Mouse (Mus musculus) stomach, embryonic 15.5 days (tissue): ENCODE measurements around the gene Mul1. TPM values are rescaled to one million over a fixed set of nuclear protein-coding genes. Genes with fewer than 3 reads are reported as not detected.

Experiments
- ATAC-seq: fragments of 200-750 bp; cut with Nextera tagmentation; 2 replicates; pipeline ENCODE4 v1.8.0; 2017; ENCODE audit warnings: low read depth, moderate number of reproducible peaks, moderate TSS enrichment; ENCODE audit not compliant: insufficient read depth, low FRiP score
- H3K27ac ChIP-seq: fragments of 300-500 bp; sonication (generic); 2 replicates; pipeline ENCODE4 v1.5.1; 2015; ENCODE audit warnings: mild to moderate bottlenecking, inconsistent platforms
- H3K27me3 ChIP-seq: fragments of 300-500 bp; sonication (generic); replicated peaks from 2 replicates; pipeline ENCODE4 v1.6.1; 2015; ENCODE audit warnings: inconsistent platforms
- H3K36me3 ChIP-seq: fragments of 300-500 bp; sonication (generic); 2 replicates; pipeline ENCODE4 v1.6.1; 2015; ENCODE audit warnings: inconsistent platforms
- H3K4me1 ChIP-seq: fragments of 300-500 bp; sonication (generic); 2 replicates; pipeline ENCODE4 v1.6.1; 2015; ENCODE audit warnings: inconsistent platforms
- H3K4me2 ChIP-seq: fragments of 300-500 bp; sonication (generic); 2 replicates; pipeline ENCODE4 v1.6.1; 2015; ENCODE audit warnings: mild to moderate bottlenecking, inconsistent platforms
- H3K4me3 ChIP-seq: fragments of 300-500 bp; sonication (generic); replicated peaks from 2 replicates; pipeline ENCODE4 v1.5.1; 2015; ENCODE audit warnings: inconsistent platforms
- H3K9ac ChIP-seq: fragments of 300-500 bp; sonication (generic); 2 replicates; pipeline ENCODE4 v1.6.1; 2015; ENCODE audit warnings: inconsistent platforms
- H3K9me3 ChIP-seq: fragments of 300-500 bp; sonication (generic); 2 replicates; pipeline ENCODE4 v1.6.1; 2016; ENCODE audit warnings: inconsistent platforms
- WGBS: fragments of 180-500 bp; shearing (Covaris S2); methylation state at CpG from one replicate; pipeline ENCODE4 v1.1.7; 2015; 5-methylcytosine and 5-hydroxymethylcytosine counted together
- polyA plus RNA-seq: library from polyadenylated mRNA; unstranded; fragments of >200 nt; fragmentation: Nextera tagmentation; extraction: Ambion mirVana; gene quantifications from 2 replicates; pipeline ENCODE4 v1.2.1, GENCODE M21; 2015

Gene Mul1
- 15.7 and 18.6 TPM in 2 replicates for polyA plus RNA-seq

- peak within 1 kb of the TSS; percentile 79 for H3K4me3 ChIP-seq
- peak within 1 kb of the TSS; percentile 72 for H3K27ac ChIP-seq
- H3K27me3 ChIP-seq, result no peaks in the 10 kb centered on the region
- WGBS, result under 1% methylated on average over 64 of the region's 64 CpGs
- peak within 1 kb of the TSS; percentile 81 for H3K9ac ChIP-seq
- no peaks in the 10 kb centered on the region for H3K9me3 ChIP-seq
- H3K4me2 ChIP-seq, result peak within 1 kb of the TSS; percentile 86
- ATAC-seq, result peak; percentile 89
- H3K36me3 ChIP-seq, result peaks cover 34% of the 10 kb centered on the region
- peaks cover 13% of the 10 kb centered on the region for H3K4me1 ChIP-seq
Measured at GRCm38 (mm10) chr4:138434347-138435316, at the start of gene Mul1. TSS of gene Mul1 (plus strand) at chr4:138434671.

GRCm38 (mm10) chr4:138393703-138394102, 40.8 kb upstream of the Mul1 start:
- Histone ChIP-seq H3K27me3 (peaks cover 55% of the 10 kb centered on the region), H3K4me3 (no peak overlapping the region), H3K27ac (no peak overlapping the region), H3K9ac (no peak overlapping the region), H3K36me3 (no peaks in the 10 kb centered on the region), H3K4me1 (peaks cover 15% of the 10 kb centered on the region), H3K4me2 (no peak overlapping the region), H3K9me3 (no peaks in the 10 kb centered on the region)
- no peak for ATAC-seq
- WGBS, result 58% methylated on average over 7 of the region's 7 CpGs

- no peaks in the 10 kb centered on the region for H3K9me3 ChIP-seq
- H3K36me3 ChIP-seq, result no peaks in the 10 kb centered on the region
- peak overlapping the region; percentile 72 for H3K4me2 ChIP-seq
- no peak for ATAC-seq
- H3K4me3 ChIP-seq, result peak overlapping the region; percentile 37
- no peak overlapping the region for H3K9ac ChIP-seq
- H3K4me1 ChIP-seq, result peaks cover 15% of the 10 kb centered on the region
- H3K27me3 ChIP-seq, result peaks cover 55% of the 10 kb centered on the region
- WGBS, result under 1% methylated on average over 93 of the region's 103 CpGs
- no peak overlapping the region for H3K27ac ChIP-seq
Measured at GRCm38 (mm10) chr4:138395087-138395970, 39.1 kb upstream of the Mul1 start.

- ATAC-seq, result peak; percentile 22; the same call in 1 of the 2 replicates
- peaks cover 55% of the 10 kb centered on the region for H3K27me3 ChIP-seq
- no peak within 1 kb of the TSS for H3K27ac ChIP-seq
- WGBS, result under 1% methylated on average over 46 of the region's 46 CpGs
- H3K4me3 ChIP-seq, result peak within 1 kb of the TSS; percentile 37
- H3K4me1 ChIP-seq, result peaks cover 15% of the 10 kb centered on the region
- peak within 1 kb of the TSS; percentile 72 for H3K4me2 ChIP-seq
- no peaks in the 10 kb centered on the region for H3K36me3 ChIP-seq
- H3K9ac ChIP-seq, result no peak within 1 kb of the TSS
- H3K9me3 ChIP-seq, result no peaks in the 10 kb centered on the region
Measured at GRCm38 (mm10) chr4:138395971-138396645, 38.4 kb upstream of the Mul1 start, which contains the start of gene Fam43b. TSS of gene Fam43b (minus strand) at chr4:138396528.

GRCm38 (mm10) chr4:138396711-138397110, 37.8 kb upstream of the Mul1 start:
- Histone ChIP-seq H3K9ac (no peak overlapping the region), H3K9me3 (no peaks in the 10 kb centered on the region), H3K4me3 (peak overlapping the region; percentile 37), H3K36me3 (no peaks in the 10 kb centered on the region), H3K27me3 (peaks cover 55% of the 10 kb centered on the region), H3K27ac (no peak overlapping the region), H3K4me1 (peaks cover 15% of the 10 kb centered on the region), H3K4me2 (peak overlapping the region; percentile 72)
- ATAC-seq, result no peak
- WGBS, result 8% methylated on average over 8 of the region's 8 CpGs

- H3K4me1 ChIP-seq, result no peaks in the 10 kb centered on the region
- no peak for ATAC-seq
- H3K36me3 ChIP-seq, result no peaks in the 10 kb centered on the region
- no peak overlapping the region for H3K4me2 ChIP-seq
- H3K4me3 ChIP-seq, result no peak overlapping the region
- H3K9ac ChIP-seq, result no peak overlapping the region
- no peak overlapping the region for H3K27ac ChIP-seq
- no peaks in the 10 kb centered on the region for H3K27me3 ChIP-seq
- 6% methylated on average over 2 of the region's 2 CpGs for WGBS
- H3K9me3 ChIP-seq, result no peaks in the 10 kb centered on the region
Measured at GRCm38 (mm10) chr4:138404806-138405205, 29.7 kb upstream of the Mul1 start.

- H3K4me3 ChIP-seq, result no peak overlapping the region
- H3K9me3 ChIP-seq, result no peaks in the 10 kb centered on the region
- 55% methylated on average over 12 of the region's 13 CpGs for WGBS
- 0 out of 2 replicates have a peak, but pooled peaks have one; percentile 43 for ATAC-seq
- H3K4me2 ChIP-seq, result no peak overlapping the region
- no peak overlapping the region for H3K9ac ChIP-seq
- no peaks in the 10 kb centered on the region for H3K36me3 ChIP-seq
- no peaks in the 10 kb centered on the region for H3K4me1 ChIP-seq
- H3K27ac ChIP-seq, result peak overlapping the region; percentile 48
- H3K27me3 ChIP-seq, result peaks cover 2% of the 10 kb centered on the region; the same call in 1 of the 2 replicates
Measured at GRCm38 (mm10) chr4:138407479-138408194, 26.8 kb upstream of the Mul1 start.

GRCm38 (mm10) chr4:138411011-138411410, 23.5 kb upstream of the Mul1 start:
- Histone ChIP-seq H3K9me3 (no peaks in the 10 kb centered on the region), H3K27ac (no peak overlapping the region), H3K4me2 (no peak overlapping the region), H3K27me3 (peaks cover 2% of the 10 kb centered on the region; the same call in 1 of the 2 replicates), H3K4me1 (peaks cover 3% of the 10 kb centered on the region; the same call in 1 of the 2 replicates), H3K9ac (no peak overlapping the region), H3K4me3 (no peak overlapping the region), H3K36me3 (no peaks in the 10 kb centered on the region)
- no peak for ATAC-seq
- 9% methylated on average over 5 of the region's 5 CpGs for WGBS

- WGBS, result 37% methylated on average over 7 of the region's 7 CpGs
- H3K27ac ChIP-seq, result no peak overlapping the region
- no peaks in the 10 kb centered on the region for H3K36me3 ChIP-seq
- no peak overlapping the region for H3K4me2 ChIP-seq
- no peaks in the 10 kb centered on the region for H3K9me3 ChIP-seq
- H3K9ac ChIP-seq, result no peak overlapping the region
- no peak for ATAC-seq
- no peak overlapping the region for H3K4me3 ChIP-seq
- peaks cover 3% of the 10 kb centered on the region; the same call in 1 of the 2 replicates for H3K4me1 ChIP-seq
- peaks cover 2% of the 10 kb centered on the region; the same call in 1 of the 2 replicates for H3K27me3 ChIP-seq
Measured at GRCm38 (mm10) chr4:138411504-138412121, 22.9 kb upstream of the Mul1 start.

GRCm38 (mm10) chr4:138414725-138415124, 19.7 kb upstream of the Mul1 start:
- Histone ChIP-seq H3K9ac (no peak overlapping the region), H3K27ac (no peak overlapping the region), H3K4me3 (no peak overlapping the region), H3K9me3 (no peaks in the 10 kb centered on the region), H3K27me3 (peaks cover 4% of the 10 kb centered on the region; the same call in 1 of the 2 replicates), H3K36me3 (no peaks in the 10 kb centered on the region), H3K4me2 (no peak overlapping the region), H3K4me1 (peaks cover 3% of the 10 kb centered on the region; the same call in 1 of the 2 replicates)
- WGBS, result 21% methylated on average over 6 of the region's 6 CpGs
- no peak for ATAC-seq
